Mouse (Mus musculus) ES-E14 (cell line): ENCODE results near the gene Gm39566.

Experiments used
- CHD2 ChIP-seq: IDR thresholded peaks from 2 replicates; pipeline ENCODE4 v1.6.1; 2014; ENCODE audit warnings: mild to moderate bottlenecking, low read depth, low read length, inconsistent platforms
- HCFC1 ChIP-seq: IDR thresholded peaks from 2 replicates; pipeline ENCODE4 v1.6.1; 2012; ENCODE audit warnings: low read length, inconsistent platforms, borderline replicate concordance; ENCODE audit not compliant: insufficient read depth
- ZC3H11A ChIP-seq: IDR thresholded peaks from 2 replicates; pipeline ENCODE4 v1.6.1; 2012; ENCODE audit warnings: low read depth, mild to moderate bottlenecking, inconsistent platforms, low read length, borderline replicate concordance
- ZNF384 ChIP-seq: IDR thresholded peaks from 2 replicates; pipeline ENCODE4 v1.6.1; 2012; ENCODE audit warnings: low read depth, low read length, inconsistent platforms

- TF ChIP-seq CHD2 = no peak
- TF ChIP-seq HCFC1 = no peak
- TF ChIP-seq ZNF384 = no peak
- TF ChIP-seq ZC3H11A = no peak
Measured at GRCm38 (mm10) chr11:69850754-69851153, 35.7 kb upstream of the Gm39566 start.
